Mouse (Mus musculus): ENCODE results near the gene Tcf12.

The Tcf12 gene

DNA sequence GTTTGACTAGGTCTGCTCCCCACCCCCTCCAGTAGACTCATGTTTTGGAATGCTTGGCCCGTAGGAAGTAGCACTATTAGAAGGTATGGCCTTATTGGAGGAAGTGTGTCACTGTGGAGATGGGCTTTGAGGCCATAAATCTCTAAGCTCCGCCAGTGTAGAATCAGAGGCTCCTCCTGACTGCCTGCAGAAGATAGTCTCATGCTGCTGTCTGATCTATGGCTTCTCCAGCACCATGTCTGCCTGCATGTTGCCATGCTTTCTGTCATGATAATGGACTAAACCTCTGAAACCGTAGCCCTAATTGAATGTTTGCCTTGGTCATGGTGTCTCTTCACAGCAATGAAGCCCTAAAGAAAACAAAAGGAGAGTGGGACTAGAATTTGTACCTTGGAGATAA is 26.7 kb downstream of the Tcf12 start:
- no peak for DNase-seq

DNA sequence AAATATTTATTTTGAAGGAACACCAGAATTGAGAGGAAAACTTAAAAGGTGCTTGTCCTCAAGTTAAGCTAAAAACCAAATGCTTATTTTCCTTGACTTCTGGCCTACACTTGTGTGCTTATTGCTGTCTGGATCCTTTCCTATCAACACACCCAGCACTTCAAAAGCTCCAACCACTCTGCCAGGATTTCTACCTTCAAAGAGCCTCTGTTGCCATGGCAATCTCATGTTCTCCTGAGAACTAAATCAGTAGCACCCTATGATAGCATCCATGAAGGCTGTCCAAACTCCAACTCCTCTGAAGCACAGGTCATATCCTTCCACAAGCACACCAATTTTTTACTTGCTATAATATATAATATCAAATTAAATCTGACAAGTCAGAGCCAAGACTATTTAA is 27.5 kb downstream of the Tcf12 start:
- DNase-seq = peak; percentile 6 to 53

DNA sequence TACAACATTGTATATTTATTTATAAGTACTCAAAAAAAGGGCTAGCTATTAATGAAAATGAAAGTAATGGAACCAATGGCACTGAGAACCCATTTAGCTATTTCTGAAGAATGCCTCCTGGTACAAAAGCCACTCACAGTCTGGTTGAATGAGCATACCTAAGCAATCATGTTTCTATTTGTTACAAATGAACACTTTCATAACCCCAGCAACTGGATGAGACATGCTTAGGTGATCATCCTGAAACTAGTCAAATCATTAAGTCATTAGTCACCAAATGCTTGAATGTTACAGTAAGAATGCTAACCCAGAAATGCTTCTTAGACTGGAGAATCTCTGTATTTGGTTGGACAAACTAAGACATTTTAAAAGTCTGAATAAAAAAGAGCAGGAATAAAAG is 35.5 kb downstream of the Tcf12 start:
- no peak for DNase-seq

DNA sequence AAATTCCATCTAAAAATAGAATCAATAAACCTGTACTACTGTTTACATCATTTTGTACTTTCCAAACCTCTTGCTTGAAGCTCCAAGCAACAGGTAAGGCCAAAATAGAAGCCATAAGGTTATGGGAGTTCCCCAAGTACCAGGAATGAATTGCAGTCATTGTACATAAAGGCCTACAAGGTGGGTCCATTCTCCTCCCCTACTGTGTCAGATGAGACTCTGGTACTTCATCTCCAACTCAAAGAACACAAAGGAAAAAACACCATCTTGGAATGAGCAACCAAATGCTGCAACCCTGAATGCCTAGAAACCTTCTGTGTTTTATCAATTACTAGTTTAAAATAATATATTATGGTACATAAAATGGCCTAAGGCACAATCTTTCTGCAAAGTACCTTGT is 45.5 kb downstream of the Tcf12 start:
- no peak for DNase-seq

DNA sequence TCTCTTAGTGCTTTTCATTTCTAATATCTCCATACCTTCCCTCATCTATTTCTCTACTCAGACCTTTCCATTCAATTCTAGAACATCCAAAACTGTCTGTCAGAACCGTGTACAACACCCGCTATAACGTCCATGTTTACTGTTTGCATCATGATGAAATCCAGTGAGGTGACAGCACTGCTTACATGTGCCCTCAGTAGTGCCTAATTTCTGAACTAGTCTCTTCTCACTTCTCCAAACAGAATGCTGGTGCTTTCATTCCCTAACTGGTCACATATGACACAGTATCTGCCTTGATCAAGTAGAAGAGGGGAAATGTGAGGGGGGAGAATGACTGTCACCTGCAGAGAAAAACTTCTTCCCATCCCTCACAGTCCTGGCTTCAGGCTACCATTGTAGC is 58.5 kb downstream of the Tcf12 start:
- DNase-seq = no peak

DNA sequence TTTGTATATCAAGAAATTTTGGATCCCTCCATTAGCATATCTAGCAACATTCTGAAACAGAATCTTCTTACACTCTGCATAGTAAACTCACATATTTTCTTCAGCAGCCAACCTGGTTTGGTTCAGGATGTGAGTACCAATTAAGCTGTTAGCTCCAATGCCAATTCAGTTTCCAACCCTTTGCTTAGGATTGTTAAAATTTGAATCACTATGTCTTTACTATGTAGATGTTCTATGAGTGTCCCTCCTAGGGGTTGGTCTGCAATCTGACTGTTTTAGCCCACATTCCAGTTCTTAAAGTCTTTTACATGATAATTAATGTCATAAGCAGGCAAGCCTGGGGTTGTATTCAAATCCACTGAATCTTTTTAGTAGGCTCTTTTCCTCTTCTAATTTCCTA is 71.5 kb downstream of the Tcf12 start:
- no peak for DNase-seq

DNA sequence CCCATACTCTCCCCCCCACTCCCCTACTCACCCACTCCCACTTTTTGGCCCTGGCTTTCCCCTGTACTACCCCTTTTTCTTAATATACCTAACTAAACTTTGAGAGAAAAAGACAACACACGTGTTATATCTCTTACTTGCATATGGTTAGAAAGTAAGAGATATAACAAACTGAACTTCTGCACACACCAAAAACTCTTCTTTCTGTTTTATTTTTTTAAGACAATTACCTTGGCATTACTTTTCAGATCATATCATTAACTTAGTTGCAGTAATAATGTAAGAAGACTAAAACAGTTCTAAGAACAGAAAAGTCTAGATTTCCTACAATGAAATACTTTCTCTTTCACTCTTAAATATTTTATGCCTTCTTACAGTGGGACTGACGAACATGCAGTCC is 72.3 kb downstream of the Tcf12 start:
- DNase-seq = no peak

DNA sequence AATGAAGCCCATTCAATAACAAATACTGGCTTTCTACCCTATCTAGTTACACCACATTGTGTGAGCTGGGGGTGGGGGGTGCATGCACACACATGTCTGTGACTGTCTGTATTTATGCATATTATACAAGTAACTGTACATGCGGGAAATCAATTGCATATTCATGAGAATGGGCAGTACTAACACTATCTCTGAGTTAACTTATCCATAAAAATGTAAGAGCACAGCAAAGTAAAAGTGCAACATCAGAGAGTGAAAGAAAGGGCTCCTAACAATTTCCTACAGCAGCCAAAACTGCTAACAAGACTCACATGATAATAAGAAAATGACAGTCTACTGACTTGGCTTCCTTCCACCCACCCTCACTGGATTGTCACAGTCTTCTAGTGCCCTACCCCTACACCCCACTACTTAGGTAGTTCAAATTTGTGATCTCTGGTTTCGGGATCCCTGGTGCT is 74.6 kb downstream of the Tcf12 start:
- no peak for DNase-seq

DNA sequence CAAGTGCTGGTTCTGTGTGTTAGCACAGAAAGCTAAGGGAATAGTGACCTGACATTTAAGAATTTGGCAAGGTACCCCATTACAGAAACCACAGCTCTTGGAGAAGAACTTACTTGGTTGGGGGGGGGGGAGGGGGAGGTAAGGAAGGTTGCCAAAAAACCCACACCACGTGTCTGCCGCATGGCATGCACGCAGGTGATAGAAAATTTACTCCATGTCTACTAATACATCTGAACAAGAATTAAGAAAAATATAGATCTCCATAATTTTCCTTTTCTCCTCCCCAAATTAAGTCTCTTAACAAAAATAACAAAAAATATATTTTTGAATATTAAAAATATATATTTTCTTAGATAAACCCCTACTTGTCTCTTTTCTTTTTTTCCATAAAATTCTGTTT is 75.4 kb downstream of the Tcf12 start:
- DNase-seq = no peak

DNA sequence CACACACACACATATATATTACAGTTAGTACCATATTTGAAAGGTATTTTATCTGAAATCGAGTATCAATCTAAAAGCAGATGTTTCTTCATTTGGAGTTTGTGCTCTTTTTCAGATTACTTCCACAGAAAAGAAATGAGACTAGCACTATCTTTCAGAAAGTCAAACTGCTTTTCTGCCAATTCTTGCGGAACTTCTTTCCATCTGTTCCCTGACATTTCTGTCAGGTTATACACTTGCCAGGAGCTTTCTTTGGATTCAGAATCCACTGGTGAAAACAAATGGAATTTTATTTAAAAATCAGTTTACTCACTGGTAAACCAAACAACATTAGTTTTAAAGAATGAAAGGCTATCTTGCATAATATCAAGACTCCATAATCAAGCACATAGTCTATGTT is 78.4 kb downstream of the Tcf12 start:
- DNase-seq = no peak

DNA sequence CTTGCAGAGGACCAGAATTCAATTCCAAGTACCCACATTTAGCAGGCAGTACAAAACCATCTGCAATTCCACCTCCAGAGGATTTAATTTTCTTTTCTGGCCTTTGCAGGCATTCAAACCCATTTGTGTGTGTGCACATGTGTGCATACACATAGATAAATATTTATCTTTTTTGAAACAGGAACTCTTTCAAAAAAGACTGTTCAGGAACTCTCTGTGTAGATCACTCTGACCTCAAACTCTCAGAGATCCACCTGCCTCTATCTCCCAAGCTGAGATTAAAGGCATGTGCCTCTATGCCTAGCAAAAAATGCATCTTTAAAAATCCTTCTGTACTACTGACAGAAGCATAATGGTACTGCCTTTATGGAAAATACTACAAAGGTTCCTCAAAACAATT is 81.4 kb downstream of the Tcf12 start:
- DNase-seq = no peak

DNA sequence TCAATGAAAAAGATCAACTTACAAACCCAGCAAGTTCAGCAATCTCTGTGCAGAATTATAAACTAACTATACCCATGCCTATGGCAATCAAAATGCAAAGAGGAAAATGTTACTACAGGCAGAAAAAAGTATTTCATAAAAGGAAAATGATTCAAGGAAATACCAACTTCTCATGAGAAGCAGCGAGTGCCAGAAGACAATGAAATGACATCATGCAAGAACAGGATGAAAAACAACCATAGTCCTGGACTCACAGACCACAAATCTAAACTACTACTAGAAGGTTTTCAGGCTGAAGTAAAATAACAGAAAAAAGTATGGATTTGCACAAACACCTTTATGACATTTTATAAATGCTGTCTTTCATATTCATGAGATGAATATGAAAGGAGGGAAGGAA is 82.1 kb downstream of the Tcf12 start:
- DNase-seq = no peak

DNA sequence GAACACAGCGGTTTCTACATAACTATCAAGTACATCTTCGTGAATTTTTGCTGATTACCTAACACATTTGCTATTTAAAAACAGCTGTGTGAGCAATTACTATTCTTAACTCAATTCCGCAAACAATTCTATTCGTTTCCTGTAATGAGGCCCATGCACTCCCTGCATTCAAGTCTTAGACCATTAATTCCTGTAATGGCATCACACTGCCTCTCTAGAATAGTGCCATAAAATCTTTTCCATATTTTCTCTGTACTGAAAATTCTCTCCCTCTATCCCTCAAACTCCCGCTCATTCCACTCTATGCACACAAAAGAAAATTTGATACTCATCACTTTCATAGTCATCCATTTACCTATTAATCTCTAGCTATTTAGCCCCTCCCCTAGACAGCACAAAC is 88.4 kb downstream of the Tcf12 start:
- DNase-seq = no peak

DNA sequence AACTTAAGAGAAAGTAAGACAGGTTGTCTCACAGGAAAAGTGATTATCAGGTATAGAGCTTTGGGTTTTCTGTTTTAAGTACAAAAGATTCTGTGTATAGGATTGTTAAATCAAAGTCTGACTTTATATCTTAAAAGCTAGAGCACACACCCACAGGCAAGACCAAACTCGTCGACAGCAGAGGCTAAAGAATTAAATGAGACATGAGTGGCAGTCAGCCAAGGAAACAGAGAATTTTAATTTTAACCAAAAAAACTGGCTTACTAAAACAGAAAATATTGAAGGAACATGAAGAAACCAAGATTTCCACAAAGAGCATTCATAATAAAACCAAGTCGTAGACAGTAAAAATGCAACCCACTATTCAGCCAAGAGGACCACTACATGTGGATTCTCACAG is 90.2 kb downstream of the Tcf12 start:
- no peak for DNase-seq

DNA sequence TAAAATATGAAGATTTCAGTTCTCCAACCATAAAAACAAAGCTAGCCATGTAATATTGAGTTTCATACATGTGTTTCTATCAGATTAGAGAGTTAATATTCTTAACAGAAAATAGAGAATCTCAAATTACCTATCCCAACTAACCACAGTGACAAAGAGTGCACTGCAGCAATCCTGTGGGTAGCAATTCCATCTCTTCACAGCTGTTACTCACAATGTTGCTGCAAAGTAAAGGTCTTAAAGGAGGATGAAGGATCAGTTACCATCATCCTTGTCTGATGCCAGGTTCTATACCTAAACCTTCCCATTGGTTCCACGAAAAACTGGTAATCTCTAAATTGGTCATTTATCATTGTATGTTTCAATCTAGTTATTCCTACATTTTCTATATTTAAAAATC is 95.7 kb downstream of the Tcf12 start:
- DNase-seq = no peak

DNA sequence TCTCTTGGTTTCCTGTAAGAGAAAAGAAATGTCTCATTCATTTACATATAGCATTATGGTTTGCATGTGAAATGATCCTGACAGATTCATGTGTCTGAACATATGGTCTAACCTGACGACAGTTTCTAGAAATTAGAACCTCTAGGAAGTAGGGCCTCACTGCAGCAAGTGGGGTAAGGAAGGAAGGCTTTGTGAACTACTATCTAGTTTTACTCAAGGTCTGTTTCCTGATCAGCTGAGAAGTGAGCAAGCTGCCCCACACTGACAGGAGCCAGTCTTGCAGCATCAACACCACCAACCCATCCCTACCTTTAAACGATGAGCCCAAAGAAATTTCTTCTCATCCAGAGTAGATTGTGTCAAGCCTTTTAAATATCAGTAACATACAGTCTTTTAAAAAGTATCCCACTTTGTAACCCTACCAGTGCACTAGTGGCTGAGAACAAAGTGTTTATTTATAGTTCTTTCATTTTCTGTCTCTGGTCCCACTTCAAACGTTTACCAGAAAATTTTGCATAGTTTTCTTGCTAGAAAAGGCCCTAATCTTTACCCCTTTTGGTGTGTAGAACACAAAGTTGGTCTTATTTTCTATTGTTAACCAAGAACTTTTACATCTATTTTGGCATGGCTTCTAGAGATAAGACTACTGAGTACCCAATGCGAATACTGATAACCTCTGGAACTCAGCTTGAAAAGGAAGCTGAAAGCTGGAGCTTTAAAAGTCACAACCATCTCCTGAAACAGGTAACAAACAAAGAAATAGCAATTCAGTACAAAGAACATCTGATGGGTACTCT is 96.9 kb downstream of the Tcf12 start:
- no peak for DNase-seq

DNA sequence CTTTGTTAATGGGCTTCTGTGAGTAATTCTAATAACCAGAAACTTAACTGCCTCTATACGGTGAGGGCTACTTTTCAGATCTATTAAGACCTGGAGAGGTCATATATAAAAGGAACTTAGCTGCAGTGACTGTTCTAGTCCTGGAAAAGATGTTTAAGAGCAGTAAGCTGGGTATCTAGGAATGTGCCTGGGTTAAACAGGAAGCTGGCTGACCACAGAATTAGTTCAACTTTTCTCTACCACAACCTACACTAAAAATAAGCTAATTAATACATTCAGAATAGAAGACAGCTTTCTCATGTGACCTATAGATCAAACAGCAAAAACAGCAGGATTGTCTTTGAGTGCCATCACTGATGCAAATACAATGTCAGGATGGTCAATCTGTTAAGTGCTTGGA is 98.1 kb downstream of the Tcf12 start:
- no peak for DNase-seq

DNA sequence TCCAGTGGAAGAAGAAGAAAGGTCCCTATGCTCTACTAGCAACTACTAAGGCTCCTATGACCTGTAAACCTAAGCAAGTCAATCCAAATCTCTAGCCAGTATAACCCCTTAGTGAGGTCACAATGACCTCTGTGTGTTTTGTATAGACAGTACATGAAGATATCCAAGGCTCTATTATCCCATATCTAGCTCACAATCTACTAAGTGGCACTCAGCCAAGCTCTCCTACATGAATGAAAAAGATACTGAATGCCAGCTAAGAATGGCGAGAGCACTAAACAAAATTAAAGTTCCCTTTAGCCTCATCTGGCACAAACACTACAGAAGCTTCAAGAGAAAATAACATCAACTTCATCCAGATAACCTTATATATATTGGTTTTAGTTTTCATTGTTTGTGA is 103.0 kb downstream of the Tcf12 start:
- peak in 1 of 2 experiments; percentile 7 for DNase-seq

DNA sequence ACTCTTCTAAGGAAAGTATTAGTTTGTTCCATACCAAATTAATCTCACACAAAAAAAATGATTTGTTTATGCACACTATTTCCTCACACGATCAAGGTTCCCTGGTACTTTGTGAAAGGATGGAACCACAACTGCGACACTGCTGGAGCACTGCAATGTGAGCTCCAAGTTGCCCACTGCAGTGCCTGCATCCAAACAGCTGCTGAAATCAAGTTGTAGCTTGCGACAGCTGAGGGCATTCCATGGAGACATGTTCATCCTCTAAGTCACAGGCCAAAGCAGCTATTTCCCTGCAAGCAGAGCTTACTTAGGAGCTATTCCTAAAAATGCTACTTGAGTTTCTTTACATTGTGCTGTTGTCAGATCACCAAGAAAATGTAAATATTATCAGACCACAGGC is 120.5 kb downstream of the Tcf12 start:
- DNase-seq = no peak

DNA sequence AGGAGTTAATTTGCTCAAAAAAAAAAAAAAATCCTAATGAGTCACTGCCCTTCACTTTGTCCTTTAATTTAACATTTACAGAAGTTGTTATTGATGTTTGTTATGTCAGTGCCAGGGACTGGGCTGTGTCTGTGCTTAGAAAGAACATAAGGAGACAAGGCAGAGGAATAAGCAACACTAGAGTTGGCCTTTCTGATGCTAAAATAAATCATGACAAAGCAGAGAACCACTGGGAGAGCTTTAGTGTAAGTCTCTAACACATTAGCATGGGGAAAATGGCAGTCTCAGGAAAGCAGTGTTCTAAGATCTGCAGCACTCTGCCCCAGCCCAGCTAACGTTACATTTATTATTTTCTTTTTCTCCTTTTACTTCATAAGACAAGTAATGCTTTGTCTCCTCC is 121.3 kb downstream of the Tcf12 start:
- DNase-seq = no peak

DNA sequence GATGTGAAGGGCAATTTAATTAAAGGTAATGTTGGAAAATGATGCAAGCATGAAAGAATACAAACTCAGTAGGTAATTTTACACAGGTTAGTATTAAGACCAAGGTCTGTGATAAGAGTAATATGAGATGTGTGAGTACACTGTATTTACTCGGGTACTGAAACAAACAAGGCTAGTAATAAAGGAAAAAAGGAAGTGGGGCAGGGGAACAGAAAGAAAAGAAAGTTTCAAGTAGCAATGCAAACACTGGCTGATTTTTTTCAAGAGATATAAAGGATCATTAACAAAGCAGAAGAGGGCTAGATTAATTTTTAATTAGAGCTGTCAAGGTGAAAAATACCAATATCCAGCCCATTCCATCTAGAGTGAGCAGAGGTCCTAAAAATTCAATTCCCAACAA is 122.0 kb downstream of the Tcf12 start:
- DNase-seq = no peak

DNA sequence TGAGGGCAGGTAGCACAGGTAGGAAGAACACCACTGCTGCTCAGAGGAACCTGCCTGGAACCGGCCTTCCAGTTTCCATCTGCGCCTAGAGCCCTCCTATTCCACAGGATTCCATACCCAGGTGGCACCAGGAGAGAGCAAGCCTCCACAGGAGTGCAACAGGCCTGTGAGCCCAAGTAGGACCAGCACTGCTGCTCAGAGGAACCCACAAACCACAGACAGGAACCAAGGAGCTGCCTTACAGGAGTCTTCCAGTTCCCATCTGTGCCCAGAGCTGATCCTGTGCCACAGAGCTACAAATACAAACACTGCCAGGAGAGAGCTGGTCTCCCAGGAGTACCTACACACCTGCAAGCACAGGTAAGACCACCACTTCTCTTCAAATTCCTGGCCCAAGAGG is 125.0 kb downstream of the Tcf12 start:
- DNase-seq = no peak

DNA sequence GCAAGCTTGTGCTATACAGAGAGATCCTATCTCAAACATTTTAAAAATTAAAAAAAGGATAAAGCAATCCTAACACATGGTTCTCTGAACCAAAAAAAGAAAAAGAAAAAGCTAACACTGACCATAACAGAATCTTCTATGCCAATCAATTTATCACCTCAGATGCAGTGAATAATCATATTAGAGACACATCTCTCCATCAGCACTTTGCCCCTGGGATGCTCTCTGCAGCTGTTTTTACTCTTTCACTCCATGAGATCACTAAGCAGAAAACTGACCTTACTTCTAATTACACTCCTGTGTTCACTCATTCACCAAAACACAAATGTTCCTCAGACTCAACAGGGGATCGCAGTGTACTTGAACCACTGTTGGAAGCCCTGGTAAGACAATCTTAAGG is 128.8 kb downstream of the Tcf12 start:
- DNase-seq = no peak

DNA sequence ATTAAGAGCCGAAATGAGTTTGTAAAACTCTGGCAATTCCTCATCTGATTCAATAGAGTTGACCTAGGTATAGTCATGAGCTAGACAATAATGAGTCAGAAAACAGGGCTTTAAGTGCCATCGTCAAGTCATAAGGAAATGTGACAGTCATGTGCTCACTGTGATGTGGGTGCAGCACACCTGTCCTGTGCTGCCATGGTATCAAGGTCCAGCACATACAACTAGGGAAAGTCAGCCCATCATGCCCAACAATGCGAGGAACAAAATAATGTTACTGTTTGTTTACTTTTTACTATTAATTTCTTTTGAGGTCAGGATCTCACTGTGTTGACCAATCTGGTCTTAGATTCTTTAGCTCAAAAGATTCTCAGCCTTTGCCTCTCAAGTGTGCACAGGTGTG is 130.6 kb downstream of the Tcf12 start:
- no peak for DNase-seq

DNA sequence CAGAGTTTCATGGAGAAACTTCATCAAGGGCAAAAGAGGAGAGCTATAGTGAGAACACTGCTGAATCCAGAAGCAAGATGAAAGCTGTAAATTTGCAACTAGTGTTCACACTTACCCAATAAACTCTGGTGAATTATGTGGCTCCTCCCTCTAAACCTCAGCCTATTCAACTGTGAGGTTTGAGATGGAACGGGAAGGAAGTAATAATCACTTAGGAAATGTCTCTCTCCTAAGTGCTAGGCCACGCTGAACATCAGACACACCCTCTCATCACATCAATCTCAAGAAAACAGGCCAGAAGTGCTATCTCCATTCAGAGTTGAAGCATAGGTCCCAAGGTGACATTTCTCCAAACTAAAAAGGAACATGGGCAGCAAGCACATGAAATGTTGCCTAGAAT is 131.1 kb downstream of the Tcf12 start:
- no peak for DNase-seq
